Mouse (Mus musculus) spleen, postnatal 14 days (tissue): ENCODE results near the gene Sun3.

ENCODE experiments used
- DNase-seq, 2 experiments: peaks; one replicate each; pipeline ENCODE4 v3.0.0; 2021 to 2022; ENCODE audit warnings: low spot score in 2 of 2

Gene Sun3

DNA sequence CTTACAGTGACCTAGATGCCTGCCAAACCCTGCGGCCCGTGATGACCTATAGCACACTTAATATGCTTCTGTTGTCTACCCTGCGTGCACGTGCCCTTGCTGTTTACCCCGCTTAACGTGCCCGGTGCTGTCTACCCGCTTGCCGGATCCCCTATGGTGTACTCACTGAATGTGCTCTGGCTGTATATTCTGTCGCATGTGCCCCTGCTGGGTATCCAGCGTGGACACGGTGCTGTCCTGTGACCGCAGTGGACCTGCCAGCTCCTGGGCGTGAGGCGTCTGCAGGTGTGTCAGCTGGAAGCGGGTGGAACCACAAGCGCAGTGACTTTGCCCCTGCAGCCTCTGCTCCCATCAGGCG lies at the start of gene Sun3:
Sun3 (minus strand) TSS at position 289 of the 358 bp plus-strand sequence.
- no peak for DNase-seq

DNA sequence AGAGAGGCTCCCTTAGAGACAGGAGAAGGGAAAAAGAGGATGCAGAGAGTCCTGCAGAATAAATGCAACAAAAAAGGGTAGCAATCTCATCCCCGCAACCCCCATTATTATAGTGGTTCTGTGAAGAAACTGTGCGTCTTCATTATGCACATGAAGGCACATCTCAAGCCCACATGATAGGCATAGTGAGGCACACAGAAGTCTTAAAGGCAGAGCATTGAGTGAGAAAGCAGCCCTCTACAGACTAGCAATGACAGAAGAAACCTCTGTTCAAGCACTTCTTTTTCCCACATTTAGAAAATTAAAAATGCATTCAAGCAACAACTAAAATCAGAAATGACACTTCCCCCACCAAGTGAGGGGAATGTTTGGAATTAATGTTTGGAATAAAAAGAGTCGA lies 27.7 kb upstream of the Sun3 start:
- no peak for DNase-seq

DNA sequence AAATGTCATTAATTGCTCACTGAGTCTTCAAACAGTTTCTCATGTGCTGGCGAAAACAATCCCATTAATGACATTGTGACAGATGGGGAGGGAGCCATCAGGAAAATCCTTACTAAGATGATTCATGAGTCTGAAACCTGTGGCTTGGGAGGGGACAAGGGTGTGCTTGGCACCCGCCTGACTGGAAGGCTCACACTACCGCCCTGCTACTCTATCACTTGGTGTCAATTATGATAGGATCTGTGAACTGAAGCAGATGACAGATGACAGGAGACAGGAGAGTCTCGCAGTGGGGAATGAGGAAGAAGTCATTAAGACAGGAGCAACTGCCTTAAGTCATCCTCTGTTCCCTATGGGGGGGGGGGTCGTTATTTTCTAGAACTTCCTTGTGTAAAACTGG lies 11.7 kb upstream of the Sun3 start:
- DNase-seq, result no peak

DNA sequence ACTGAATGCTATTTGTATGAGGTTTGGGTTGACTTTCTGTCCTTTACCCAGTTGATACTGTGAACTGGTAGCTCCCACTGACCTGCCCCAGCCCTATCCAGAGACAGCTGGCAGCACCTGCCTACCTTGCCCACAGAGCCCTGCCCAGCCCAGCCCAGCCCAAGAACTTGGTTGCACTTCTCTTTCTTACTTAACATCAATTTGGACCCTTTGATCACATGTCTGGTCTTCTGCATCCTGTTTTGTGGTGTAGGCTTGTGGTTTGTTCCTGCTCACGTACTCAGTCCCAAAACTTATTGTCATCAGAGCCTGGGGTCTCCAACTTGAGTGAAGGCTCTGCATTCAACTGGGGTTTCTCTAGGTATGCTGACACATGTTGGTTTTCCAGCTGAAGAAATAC lies 11.2 kb upstream of the Sun3 start:
- DNase-seq, result no peak

DNA sequence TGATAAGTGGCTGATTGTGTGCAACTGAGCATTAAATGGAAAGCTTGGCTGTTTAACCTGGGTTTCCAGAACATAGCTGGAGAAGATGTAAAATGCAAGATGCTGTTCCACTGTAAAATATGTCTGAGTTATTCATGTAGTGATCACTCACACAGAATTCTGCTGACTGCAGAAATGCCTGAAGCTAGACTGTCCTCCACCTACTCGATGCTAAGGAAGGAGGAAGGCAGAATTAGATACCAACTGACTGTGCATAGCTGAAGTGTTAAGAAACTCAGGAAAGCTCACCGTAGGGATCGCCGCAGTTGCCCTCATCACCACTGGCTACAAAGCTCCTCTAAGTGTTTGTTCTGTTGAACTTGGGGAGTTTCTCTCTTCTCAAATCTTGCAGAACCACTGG lies 8.9 kb upstream of the Sun3 start:
- DNase-seq, result no peak

DNA sequence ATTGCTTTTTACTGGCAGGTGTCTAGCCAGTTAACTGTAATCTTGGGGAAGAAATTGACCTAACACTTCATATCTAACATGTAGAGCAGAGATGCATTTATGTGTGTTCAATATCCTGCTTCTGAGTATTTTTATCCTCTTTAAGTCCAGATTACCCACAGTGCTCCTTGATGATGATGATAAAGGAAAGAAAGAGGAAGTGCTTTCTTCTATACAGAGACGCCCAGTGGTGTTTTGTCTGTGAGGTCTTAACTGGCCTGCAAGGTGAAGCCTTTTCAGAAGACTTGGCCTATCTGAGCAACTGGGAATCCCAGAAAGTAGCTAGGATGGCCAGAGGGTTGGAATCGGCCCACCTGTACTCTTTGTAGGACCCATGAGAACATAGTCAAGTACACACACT lies 8.1 kb upstream of the Sun3 start:
- DNase-seq, result no peak

DNA sequence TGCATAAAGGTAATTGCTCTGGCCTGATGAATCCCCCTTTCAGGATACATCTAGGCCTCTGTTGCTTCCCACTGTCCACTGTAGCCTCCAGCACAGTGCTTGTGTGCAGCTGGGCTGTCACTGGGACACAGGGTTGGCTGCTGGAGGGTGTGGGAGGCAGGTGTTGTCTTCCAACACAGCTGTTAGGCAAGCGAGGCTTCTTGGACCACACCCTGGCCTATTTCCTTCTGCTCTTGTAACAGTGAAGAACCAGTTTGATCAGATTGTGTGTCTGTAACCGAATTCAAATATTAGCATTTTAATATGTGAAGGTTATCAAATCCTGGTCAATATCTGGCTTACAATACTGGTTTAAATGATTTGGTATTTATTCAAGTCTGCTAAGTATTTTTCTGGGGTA lies 3.1 kb upstream of the Sun3 start:
- DNase-seq, result no peak

DNA sequence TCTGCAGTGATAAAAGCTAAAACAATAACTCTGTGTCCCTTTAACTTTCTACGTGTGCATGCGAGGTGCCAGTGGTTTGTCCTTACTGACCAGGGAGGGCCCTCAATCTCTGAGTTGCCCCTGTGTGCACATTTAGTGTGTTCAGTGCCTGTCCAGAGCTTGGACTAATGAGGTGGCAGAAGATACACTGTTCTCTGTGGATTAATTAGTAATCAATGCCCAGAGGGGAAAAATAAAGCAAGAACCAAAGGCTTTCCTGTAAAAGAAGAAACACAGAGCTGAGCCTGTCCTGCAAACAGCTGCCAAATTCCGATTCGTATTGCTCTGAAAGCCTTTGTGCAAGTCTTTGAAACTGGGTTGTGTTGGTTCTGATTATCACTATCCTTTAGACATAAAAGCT lies 1.4 kb upstream of the Sun3 start:
- DNase-seq, result no peak

DNA sequence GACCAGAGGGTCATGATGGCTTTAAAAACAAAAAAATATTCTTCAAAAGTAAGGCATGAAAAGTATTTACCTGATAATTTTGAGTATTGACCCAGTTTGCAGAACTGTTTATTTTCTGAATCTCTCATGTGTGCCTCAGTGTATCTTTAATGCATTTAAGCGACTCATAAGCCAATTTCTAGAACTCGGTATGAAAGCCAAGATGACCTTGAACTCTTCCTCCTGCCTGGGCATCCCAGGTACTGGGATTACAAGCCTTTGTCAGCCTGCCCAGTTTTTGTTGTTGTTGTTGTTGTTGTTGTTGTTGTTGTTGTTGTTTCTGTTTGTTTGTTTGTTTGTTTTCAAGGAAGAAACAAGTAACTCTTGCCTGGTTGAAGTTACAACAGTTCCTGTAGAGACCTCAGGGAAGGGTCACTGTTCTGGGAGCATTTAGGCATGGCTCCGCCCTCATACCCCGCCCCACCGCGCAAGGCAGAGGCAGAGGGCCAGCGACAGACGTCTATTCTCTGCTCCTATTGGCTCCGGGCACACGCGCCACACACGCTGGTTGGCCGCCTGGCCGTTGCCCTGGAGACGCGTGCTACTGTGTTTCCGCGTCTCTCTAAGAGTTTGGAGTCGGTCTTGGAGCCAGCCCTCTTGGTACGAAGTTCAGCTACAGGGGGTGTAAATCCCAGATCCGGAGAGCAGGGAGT lies 634 bp downstream of the Sun3 start, which contains the start of gene Gm11992:
Gm11992 (plus strand) TSS at position 584 of the 692 bp plus-strand sequence.
- peak; percentile 9 to 17 for DNase-seq

DNA sequence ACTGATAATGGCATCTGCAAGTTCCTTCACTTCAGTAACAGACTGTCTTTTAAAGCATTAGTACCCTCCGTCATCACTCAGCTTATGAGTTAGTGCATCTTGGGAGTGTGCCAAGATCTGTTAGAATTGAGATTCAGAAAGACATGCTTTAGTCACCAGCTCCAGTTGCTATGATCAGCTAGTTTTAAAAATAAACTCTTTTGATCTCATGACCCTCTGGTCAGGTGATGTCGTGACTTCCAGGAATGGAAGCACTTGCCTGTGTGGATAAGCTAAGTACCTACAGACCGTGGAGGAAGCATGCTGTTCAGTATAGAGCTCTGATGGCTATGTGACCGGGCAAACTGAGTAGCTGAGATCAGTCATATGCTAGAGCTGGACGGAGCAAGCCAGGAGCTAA lies 1.7 kb downstream of the Sun3 start:
- DNase-seq, result no peak

DNA sequence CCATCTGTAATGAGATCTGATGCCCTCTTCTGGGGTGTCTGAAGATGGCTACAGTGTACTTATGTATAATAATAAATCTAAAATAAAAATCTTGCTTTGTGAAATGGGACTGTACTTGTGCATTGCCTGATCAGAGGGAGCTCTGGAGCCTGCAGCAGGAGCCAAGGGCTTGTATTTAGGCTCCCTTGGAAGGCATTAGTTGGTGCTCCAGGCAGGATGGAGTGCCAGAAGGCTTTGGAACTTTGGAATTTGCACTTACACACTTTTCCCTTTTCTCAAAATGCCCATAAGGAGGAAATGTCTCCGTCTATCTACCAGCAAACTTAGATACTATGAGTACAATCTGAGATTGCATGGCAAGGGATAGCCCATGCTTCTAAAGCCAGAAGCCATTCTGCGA lies 2.2 kb downstream of the Sun3 start:
- no peak for DNase-seq

DNA sequence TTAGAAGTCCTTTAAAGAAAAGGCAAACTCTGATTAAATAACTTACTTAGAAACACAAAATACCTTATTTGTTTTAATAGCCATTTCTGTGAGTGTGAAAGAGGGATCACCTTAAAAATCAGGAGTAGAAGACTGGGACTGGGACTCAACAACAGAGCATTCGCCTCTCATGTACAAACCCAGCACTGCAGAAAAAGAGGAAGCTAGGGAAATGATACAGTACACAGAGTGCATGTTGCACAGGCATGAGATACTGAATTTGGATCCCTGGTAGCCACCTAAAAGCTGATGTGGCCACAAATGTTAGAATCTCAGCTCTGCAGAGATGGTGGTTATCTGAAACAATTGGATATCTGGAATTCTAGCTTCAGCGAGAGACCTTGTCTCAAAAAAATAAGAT lies 17.3 kb downstream of the Sun3 start:
- DNase-seq, result no peak

DNA sequence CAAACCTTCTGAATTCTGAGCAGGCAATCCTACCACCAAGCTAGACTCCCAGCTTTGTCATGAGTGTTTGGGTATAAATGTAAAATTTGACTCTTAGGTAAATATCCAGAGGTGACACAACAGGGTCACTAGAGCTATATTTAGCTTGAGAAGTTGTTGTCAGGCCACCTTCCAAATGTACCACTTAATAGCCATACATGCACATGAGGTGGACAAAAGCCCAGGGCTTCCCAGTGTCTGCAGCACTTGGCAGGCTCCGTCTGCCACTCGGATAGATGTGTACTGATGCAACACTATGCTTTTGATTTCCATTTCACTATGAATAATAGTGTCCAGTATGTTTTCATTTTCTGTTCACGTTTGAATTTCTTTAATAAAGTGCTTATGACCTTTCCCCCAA lies 23.6 kb downstream of the Sun3 start:
- DNase-seq, result no peak

DNA sequence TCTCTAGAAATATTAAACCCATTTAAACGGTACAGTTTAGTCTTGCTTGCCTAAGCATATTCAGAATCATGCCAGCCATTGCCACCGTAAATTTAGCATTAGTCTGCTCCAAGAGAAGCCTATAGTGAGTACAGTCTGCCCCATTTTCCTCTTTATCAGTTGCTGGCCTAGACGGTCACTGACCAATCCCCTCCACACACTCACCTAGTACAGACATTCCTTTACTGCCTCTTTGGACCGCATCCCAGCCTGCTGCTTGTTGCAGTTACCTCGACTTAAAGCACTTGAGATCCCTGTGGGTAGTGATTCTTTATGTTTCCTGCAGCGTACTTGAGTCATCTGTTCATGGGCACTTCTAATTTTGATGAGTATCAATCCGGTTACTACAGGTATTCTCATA lies 24.0 kb downstream of the Sun3 start:
- DNase-seq, result no peak

DNA sequence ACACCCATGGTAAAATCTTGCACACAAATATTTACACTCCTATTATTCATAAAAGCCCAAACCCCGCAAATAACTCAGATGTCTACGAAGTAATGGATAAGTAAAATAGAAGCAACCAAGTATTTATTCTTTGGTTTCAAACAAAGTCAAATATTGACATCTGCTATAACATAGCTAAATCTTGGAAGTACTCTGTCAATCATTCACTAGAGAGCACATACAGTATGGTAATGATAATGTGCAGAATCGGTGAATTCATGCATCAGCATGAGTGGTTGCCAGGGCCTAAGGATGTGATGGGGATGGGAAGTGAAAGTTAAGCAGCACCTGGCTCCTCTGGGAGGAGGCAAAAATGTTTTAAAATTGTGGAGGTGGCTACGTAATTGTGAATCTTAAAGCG lies 28.6 kb downstream of the Sun3 start:
- no peak for DNase-seq

DNA sequence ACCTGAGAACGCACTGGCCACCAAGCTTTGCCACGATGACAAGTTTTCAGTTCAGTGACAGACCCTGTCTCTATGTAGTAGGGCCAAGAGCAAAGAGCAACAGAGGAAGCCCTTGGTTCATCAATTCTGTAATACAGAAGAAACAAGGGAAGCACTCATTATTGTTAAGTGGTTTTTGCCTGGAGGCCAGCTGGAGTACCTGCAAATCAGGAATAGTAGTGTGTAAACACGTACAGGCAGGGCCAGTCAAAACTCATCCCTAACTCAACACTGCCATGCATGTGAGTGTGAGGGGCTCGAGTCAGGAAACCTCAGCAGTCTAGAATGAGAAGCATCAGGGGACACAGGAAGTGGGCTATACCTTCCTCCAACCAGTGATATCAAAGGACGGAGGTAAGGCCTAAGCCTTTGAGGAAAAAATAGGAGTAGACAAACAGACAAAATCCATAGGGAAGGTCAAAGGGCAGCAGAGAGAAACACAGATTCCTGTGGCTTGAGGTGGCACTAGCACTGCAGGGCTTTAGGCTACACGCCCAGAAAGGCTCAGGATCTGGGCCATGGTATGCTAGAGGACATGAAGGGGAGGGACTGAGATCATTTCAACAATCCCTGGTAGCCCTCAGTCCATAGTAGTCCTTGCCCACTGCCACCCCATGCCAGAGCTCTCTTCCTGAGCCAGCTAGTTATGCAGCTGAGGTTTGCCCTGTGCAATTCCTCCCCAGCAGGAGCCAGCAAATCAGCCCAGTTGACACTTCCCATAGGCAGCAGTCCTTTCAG lies 30.1 kb downstream of the Sun3 start:
- DNase-seq, result no peak

DNA sequence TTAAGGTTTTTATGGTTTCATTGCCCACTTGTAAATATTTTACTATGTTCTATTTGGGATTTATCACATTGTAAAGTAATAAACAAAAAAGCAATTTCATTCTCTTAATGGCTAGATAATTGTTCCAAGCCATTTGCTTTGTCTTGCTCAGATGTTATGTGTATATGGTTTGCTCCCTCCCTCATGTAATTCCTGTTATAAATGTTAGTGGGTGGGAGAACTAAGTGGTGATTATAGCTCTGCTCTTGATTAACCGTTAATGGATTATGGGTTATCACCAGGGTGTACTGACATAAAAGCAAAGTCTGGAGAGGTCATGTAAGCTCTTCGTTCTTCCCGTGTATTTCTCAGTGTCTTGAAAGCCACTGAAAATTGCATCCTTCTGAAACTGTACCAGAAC lies 34.1 kb downstream of the Sun3 start:
- no peak for DNase-seq

DNA sequence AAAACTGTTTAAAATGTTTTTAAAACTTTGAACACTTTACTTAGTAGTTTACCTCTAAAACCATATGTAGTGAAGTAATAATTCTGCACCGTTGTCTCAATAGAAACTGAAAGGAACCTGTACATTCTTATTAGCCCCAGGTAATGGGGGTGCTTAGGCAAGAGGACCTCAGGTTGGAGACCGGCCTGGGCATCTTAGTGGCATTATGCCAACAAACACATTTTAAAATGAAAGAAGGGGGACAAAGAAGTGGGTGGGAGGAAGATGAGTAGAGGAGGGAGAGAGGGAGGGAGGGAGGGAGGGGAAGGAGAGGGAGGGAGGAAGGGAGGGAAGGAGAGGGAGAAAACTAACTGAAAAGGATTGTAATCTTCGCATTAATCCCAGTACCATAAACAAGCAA lies 37.4 kb downstream of the Sun3 start:
- DNase-seq, result no peak

DNA sequence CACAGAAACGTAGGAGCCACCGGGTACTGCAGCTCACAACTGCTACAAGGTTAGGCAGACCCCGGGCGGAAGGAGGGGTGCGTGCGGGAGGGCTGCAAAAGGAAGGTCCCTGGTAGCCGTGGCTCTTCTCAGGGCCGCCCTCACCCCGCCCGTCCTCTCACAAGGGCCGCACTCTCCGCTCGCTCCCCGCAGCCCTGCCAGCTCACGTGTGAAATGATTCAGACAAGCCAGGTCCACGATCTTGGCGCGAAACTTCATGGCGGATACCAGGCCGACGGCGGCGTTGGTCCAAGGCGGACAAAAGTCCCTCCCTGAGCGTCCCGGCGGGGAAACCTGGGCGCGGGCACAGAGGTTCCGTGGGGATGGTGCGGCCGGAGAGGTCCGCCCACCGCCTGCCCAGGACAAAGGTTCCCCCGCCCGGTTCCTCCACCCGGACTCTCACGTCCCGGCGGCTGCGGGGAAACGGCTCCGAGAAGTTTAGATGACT lies 37.9 kb downstream of the Sun3 start, which contains the start of gene Hus1:
Hus1 (minus strand) TSS at position 339 of the 487 bp plus-strand sequence.
- DNase-seq, result peak; percentile 80 to 82

DNA sequence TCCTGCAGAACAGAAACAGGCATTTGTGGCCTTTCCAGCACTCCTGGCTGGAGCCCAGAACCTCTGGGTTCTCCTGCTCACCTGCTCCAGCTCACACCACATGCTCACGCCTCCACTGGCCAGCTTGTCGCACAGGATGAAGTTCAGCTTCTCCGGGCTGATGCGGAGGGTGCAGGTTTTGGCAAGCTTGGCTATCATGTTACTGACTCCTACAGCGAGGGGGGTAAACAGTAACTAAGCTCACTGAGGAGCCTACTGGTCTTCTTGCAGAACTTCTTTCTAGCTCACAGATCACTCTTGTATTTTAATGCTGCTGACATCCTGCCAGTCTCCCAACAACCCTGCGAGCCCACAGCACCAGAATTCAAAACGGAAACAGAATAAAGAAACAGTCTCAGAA lies 38.4 kb downstream of the Sun3 start:
- DNase-seq, result peak in 1 of 2 experiments; percentile 5

DNA sequence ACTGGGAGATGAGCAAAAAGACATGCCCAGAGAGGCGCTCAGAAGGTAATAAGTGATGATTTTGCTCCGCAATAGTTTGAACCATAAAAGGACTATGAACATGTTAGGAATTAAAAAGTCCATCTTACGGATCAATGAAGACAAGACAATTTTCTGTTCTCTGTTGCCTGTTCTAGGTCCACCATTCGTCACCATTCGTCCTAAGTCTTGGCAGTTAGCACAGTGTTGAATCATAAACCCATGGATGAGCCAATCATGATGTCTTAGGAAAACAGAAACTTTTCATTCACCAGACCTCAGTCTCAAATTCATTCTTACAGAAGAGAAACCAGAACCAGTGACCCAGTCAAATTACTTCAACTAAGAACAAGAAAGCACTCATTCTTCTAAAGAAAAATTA lies 40.0 kb downstream of the Sun3 start:
- no peak for DNase-seq

DNA sequence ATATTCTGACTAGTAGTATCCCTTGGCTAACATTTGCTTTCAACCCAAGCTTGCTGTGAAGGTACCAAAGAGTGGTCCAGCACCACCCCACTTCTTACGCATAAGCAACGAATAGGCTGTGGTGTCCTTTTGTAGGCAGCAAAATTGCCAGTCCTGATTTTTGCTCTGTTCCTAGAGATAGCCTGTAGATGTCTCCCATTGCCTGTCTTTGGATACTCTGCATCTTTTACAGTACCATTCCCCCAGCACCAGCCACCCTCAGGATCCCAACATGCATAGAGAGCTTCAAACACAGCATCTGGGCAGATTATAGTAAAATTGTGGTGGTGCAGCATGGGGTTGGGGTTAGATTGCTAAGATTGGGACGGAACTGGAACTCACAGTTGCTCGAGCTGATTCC lies 60.7 kb downstream of the Sun3 start:
- no peak for DNase-seq

DNA sequence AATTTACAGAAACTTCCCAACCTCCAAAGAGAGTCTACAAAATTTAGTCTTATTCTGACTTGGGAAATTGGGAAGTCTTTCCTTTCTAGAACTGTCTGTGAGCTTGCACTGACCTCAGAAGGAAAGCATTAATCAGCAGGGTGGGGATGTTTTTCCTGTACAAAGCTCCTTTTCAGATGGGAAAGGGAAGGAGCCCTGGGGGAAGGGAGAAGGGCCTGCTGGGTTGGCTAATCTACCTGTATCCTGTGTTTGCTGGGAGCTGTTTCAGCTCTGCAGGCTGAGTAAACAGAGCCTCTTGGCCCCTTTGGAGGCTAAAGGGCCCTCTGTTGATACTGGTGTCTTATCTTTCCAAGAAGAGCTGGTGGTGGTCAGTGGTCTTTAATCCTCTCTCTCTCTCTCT lies 62.7 kb downstream of the Sun3 start:
- DNase-seq, result no peak
